Mouse (Mus musculus): Measurements from ENCODE around the gene Fam171a2. TPM values are rescaled to one million over a fixed set of nuclear protein-coding genes. Genes with fewer than 3 reads are reported as not detected.

Fam171a2 gene
- polyA plus RNA-seq, 1 experiment from 2014 or later, result 4.6 TPM

- peaks cover 28 to 32% of the 10 kb centered on the region in 2 experiments for H3K4me1 ChIP-seq (ENCODE audit: control insufficient read depth in 2 of 2, insufficient read depth in 2 of 2, low read length in 2 of 2)
- no peaks in the 10 kb centered on the region for H3K36me3 ChIP-seq (ENCODE audit: control insufficient read depth, insufficient read depth, low read length)
- 42% methylated on average over 11 of the region's 11 CpGs for WGBS
- H3K27ac ChIP-seq (replicated peaks in 1 of 2; ENCODE audit: control insufficient read depth in 1 of 2, insufficient read depth in 1 of 2, low read depth in 2 of 2, low read length in 2 of 2), result no peak within 1 kb of the TSS
- no peak for ATAC-seq (ENCODE audit: insufficient number of reproducible peaks, insufficient read depth, low FRiP score, low read depth)
- H3K4me2 ChIP-seq (ENCODE audit: low read length), result no peak within 1 kb of the TSS
- no peaks in the 10 kb centered on the region for H3K27me3 ChIP-seq (ENCODE audit: control insufficient read depth, insufficient read depth, low read length)
- H3K4me3 ChIP-seq (ENCODE audit: control insufficient read depth in 1 of 2, insufficient read depth in 1 of 2, low read depth in 1 of 2, low read length in 2 of 2), result no peak within 1 kb of the TSS
- no peak within 1 kb of the TSS; the same call in 1 of the 2 replicates for H3K9ac ChIP-seq (ENCODE audit: low read length)
- H3K9me3 ChIP-seq (ENCODE audit: control insufficient read depth, low read length), result no peaks in the 10 kb centered on the region
These were observed 22.3 kb upstream of the Fam171a2 start, which contains the start of gene Itga2b for GRCm38 (mm10) chr11:102469648-102470357. Gene Itga2b (minus strand): TSS chr11:102470122.

- peak overlapping the region; percentile 92 for H3K4me2 ChIP-seq (ENCODE audit: low read length)
- peaks cover 28 to 32% of the 10 kb centered on the region in 2 experiments for H3K4me1 ChIP-seq (ENCODE audit: control insufficient read depth in 2 of 2, insufficient read depth in 2 of 2, low read length in 2 of 2)
- no peaks in the 10 kb centered on the region for H3K9me3 ChIP-seq (ENCODE audit: control insufficient read depth, low read length)
- ATAC-seq (ENCODE audit: insufficient number of reproducible peaks, insufficient read depth, low FRiP score, low read depth), result peak; percentile 96
- peak overlapping the region; percentile 68 to 70 for H3K27ac ChIP-seq (replicated peaks in 1 of 2; ENCODE audit: control insufficient read depth in 1 of 2, insufficient read depth in 1 of 2, low read depth in 2 of 2, low read length in 2 of 2)
- under 1% methylated on average over 37 of the region's 37 CpGs for WGBS
- H3K36me3 ChIP-seq (ENCODE audit: control insufficient read depth, insufficient read depth, low read length), result no peaks in the 10 kb centered on the region
- peak overlapping the region; percentile 43 to 54 for H3K4me3 ChIP-seq (ENCODE audit: control insufficient read depth in 1 of 2, insufficient read depth in 1 of 2, low read depth in 1 of 2, low read length in 2 of 2)
- H3K27me3 ChIP-seq (ENCODE audit: control insufficient read depth, insufficient read depth, low read length), result no peaks in the 10 kb centered on the region
- peak overlapping the region; percentile 76 for H3K9ac ChIP-seq (ENCODE audit: low read length)
These were observed 19.7 kb upstream of the Fam171a2 start for GRCm38 (mm10) chr11:102467041-102467631.

GRCm38 (mm10) chr11:102465713-102466436 lies 18.4 kb upstream of the Fam171a2 start:
- Histone ChIP-seq H3K36me3 (ENCODE audit: control insufficient read depth, insufficient read depth, low read length) (no peaks in the 10 kb centered on the region), H3K9ac (ENCODE audit: low read length) (no peak overlapping the region), H3K9me3 (ENCODE audit: control insufficient read depth, low read length) (no peaks in the 10 kb centered on the region), H3K4me3 (ENCODE audit: control insufficient read depth in 1 of 2, insufficient read depth in 1 of 2, low read depth in 1 of 2, low read length in 2 of 2) (no peak overlapping the region), H3K27me3 (ENCODE audit: control insufficient read depth, insufficient read depth, low read length) (no peaks in the 10 kb centered on the region), H3K4me2 (ENCODE audit: low read length) (peak overlapping the region; percentile 92), H3K4me1 (ENCODE audit: control insufficient read depth in 2 of 2, insufficient read depth in 2 of 2, low read length in 2 of 2) (peaks cover 28 to 32% of the 10 kb centered on the region in 2 experiments), H3K27ac (replicated peaks in 1 of 2; ENCODE audit: control insufficient read depth in 1 of 2, insufficient read depth in 1 of 2, low read depth in 2 of 2, low read length in 2 of 2) (0 out of 4 replicates have a peak overlapping the region, but pooled peaks of 1 of the 2 experiments have one; percentile 68)
- WGBS, result 14% methylated on average over 26 of the region's 26 CpGs
- ATAC-seq (ENCODE audit: insufficient number of reproducible peaks, insufficient read depth, low FRiP score, low read depth), result no peak

- WGBS, result 90% methylated on average over 6 of the region's 6 CpGs
- ATAC-seq (ENCODE audit: insufficient number of reproducible peaks, insufficient read depth, low FRiP score, low read depth), result no peak
These were observed 17.4 kb upstream of the Fam171a2 start for GRCm38 (mm10) chr11:102464901-102465300.

GRCm38 (mm10) chr11:102461764-102462163 lies 14.3 kb upstream of the Fam171a2 start:
- no peaks in the 10 kb centered on the region for H3K27me3 ChIP-seq (ENCODE audit: control insufficient read depth, insufficient read depth, low read length)
- peaks cover 14 to 18% of the 10 kb centered on the region in 2 experiments for H3K4me1 ChIP-seq (ENCODE audit: control insufficient read depth in 2 of 2, insufficient read depth in 2 of 2, low read length in 2 of 2)
- H3K9me3 ChIP-seq (ENCODE audit: control insufficient read depth, low read length), result no peaks in the 10 kb centered on the region
- no peak overlapping the region for H3K4me3 ChIP-seq (ENCODE audit: control insufficient read depth in 1 of 2, insufficient read depth in 1 of 2, low read depth in 1 of 2, low read length in 2 of 2)
- no peak for ATAC-seq (ENCODE audit: insufficient number of reproducible peaks, insufficient read depth, low FRiP score, low read depth)
- no peak overlapping the region for H3K4me2 ChIP-seq (ENCODE audit: low read length)
- 76% methylated on average over 3 of the region's 3 CpGs for WGBS
- no peak overlapping the region for H3K9ac ChIP-seq (ENCODE audit: low read length)
- H3K36me3 ChIP-seq (ENCODE audit: control insufficient read depth, insufficient read depth, low read length), result no peaks in the 10 kb centered on the region
- H3K27ac ChIP-seq (replicated peaks in 1 of 2; ENCODE audit: control insufficient read depth in 1 of 2, insufficient read depth in 1 of 2, low read depth in 2 of 2, low read length in 2 of 2), result no peak overlapping the region

More at GRCm38 (mm10) chr11:102464901-102465300, 17.4 kb upstream of the Fam171a2 start:
- Histone ChIP-seq H3K27ac (replicated peaks in 1 of 2; ENCODE audit: control insufficient read depth in 1 of 2, insufficient read depth in 1 of 2, low read depth in 2 of 2, low read length in 2 of 2) (no peak overlapping the region), H3K27me3 (ENCODE audit: control insufficient read depth, insufficient read depth, low read length) (no peaks in the 10 kb centered on the region), H3K36me3 (ENCODE audit: control insufficient read depth, insufficient read depth, low read length) (no peaks in the 10 kb centered on the region), H3K4me2 (ENCODE audit: low read length) (no peak overlapping the region), H3K4me1 (ENCODE audit: control insufficient read depth in 2 of 2, insufficient read depth in 2 of 2, low read length in 2 of 2) (peaks cover 27 to 29% of the 10 kb centered on the region in 2 experiments), H3K9ac (ENCODE audit: low read length) (no peak overlapping the region), H3K4me3 (ENCODE audit: control insufficient read depth in 1 of 2, insufficient read depth in 1 of 2, low read depth in 1 of 2, low read length in 2 of 2) (no peak overlapping the region), H3K9me3 (ENCODE audit: control insufficient read depth, low read length) (no peaks in the 10 kb centered on the region)

- no peak overlapping the region for H3K9ac ChIP-seq (ENCODE audit: low read length)
- H3K36me3 ChIP-seq (ENCODE audit: control insufficient read depth, insufficient read depth, low read length), result no peaks in the 10 kb centered on the region
- H3K9me3 ChIP-seq (ENCODE audit: control insufficient read depth, low read length), result no peaks in the 10 kb centered on the region
- WGBS, result 47% methylated on average over 16 of the region's 16 CpGs
- no peak for ATAC-seq (ENCODE audit: insufficient number of reproducible peaks, insufficient read depth, low FRiP score, low read depth)
- H3K4me2 ChIP-seq (ENCODE audit: low read length), result no peak overlapping the region
- no peaks in the 10 kb centered on the region for H3K27me3 ChIP-seq (ENCODE audit: control insufficient read depth, insufficient read depth, low read length)
- no peak overlapping the region for H3K4me3 ChIP-seq (ENCODE audit: control insufficient read depth in 1 of 2, insufficient read depth in 1 of 2, low read depth in 1 of 2, low read length in 2 of 2)
- H3K4me1 ChIP-seq (ENCODE audit: control insufficient read depth in 2 of 2, insufficient read depth in 2 of 2, low read length in 2 of 2), result peaks cover 7 to 17% of the 10 kb centered on the region in 2 experiments; a peak in 3 of 4 replicates
- H3K27ac ChIP-seq (replicated peaks in 1 of 2; ENCODE audit: control insufficient read depth in 1 of 2, insufficient read depth in 1 of 2, low read depth in 2 of 2, low read length in 2 of 2), result no peak overlapping the region
These were observed 13.1 kb upstream of the Fam171a2 start for GRCm38 (mm10) chr11:102460541-102460940.

GRCm38 (mm10) chr11:102455740-102456396 lies 8.4 kb upstream of the Fam171a2 start:
- whole genome bisulfite sequencing, result under 1% methylated on average over 39 of the region's 40 CpGs
- peaks cover 9 to 24% of the 10 kb centered on the region in 2 experiments; a peak in 3 of 4 replicates for H3K4me1 ChIP-seq (ENCODE audit: control insufficient read depth in 2 of 2, insufficient read depth in 2 of 2, low read length in 2 of 2)
- H3K27me3 ChIP-seq (ENCODE audit: control insufficient read depth, insufficient read depth, low read length), result no peaks in the 10 kb centered on the region
- peak overlapping the region; percentile 91 for H3K4me2 ChIP-seq (ENCODE audit: low read length)
- peak; percentile 89 for ATAC-seq (ENCODE audit: insufficient number of reproducible peaks, insufficient read depth, low FRiP score, low read depth)
- H3K4me3 ChIP-seq (ENCODE audit: control insufficient read depth in 1 of 2, insufficient read depth in 1 of 2, low read depth in 1 of 2, low read length in 2 of 2), result peak overlapping the region; percentile 56 to 61
- H3K36me3 ChIP-seq (ENCODE audit: control insufficient read depth, insufficient read depth, low read length), result no peaks in the 10 kb centered on the region
- H3K27ac ChIP-seq (replicated peaks in 1 of 2; ENCODE audit: control insufficient read depth in 1 of 2, insufficient read depth in 1 of 2, low read depth in 2 of 2, low read length in 2 of 2), result peak overlapping the region; percentile 34 to 53; a peak in 1 of 4 replicates
- peak overlapping the region; percentile 69 for H3K9ac ChIP-seq (ENCODE audit: low read length)
- H3K9me3 ChIP-seq (ENCODE audit: control insufficient read depth, low read length), result no peaks in the 10 kb centered on the region

Data from heart, embryonic 14.5 days (tissue).